In the genomic region with DNA sequence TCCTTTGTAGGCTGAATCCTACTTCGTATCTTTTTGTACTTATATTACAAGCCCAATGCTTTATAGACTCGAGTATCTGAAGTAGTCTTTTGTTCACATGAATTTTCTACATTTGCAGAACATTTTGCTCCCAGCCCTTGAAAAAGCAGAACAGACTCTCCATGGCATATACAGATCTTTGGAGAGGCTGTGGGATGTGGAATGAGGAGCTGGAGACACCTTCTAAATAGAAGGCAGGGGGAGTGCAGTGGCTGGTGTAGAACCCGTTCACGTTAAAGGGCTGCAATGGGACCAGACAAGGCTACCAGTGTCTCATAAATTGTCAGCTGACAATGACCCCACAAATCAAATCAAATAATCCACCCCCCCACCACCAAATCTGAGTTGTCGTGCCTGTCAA, we compare ENCODE assay signal across 35 mouse cellular contexts. TPM values are rescaled to one million over a fixed set of nuclear protein-coding genes. Genes with fewer than 3 reads are reported as not detected.
"Had no signal": no experiment of that assay in that cellular context is flagged by ENCODE, and none has a peak within 500 bp of the region (broad histone marks: within the 10 kb centered on the region; RNA-seq: fewer than 3 reads in every experiment).

No protein-coding gene starts in this region.

- H3K4me1 ChIP-seq: heart, embryonic 13.5 days; heart, embryonic 15.5 days; limb, embryonic 13.5 days; limb, embryonic 15.5 days; liver, embryonic 12.5 days had no signal

- H3K27ac ChIP-seq: heart, adult 2 months; heart, embryonic 13.5 days; heart, embryonic 15.5 days; hindbrain, embryonic 13.5 days; hindbrain, embryonic 15.5 days; hindbrain, postnatal 0 days; kidney, embryonic 15.5 days; kidney, postnatal 0 days; limb, embryonic 13.5 days; limb, embryonic 15.5 days; liver, embryonic 12.5 days had no signal

- DNase-seq: gastrocnemius, postnatal 14 days; gastrocnemius, postnatal 36 days; heart, adult 11 months; heart, adult 2 months; heart, postnatal 14 days; heart, postnatal 36 days; kidney, adult 11 months; kidney, adult 2 months; kidney, adult 9 months; kidney, postnatal 14 days; kidney, postnatal 36 days; left cerebral cortex, postnatal 4 days had no signal

- H3K4me3 ChIP-seq: heart, adult 2 months; heart, embryonic 13.5 days; heart, embryonic 15.5 days; hindbrain, embryonic 13.5 days; hindbrain, embryonic 15.5 days; kidney, embryonic 15.5 days; limb, embryonic 13.5 days; limb, embryonic 15.5 days; liver, embryonic 12.5 days had no signal

RNA-seq across cellular contexts. Expression of a gene that starts 5.8 kb away (rescaled TPM):
- total RNA-seq: gastrocnemius, adult 18-20 months; gastrocnemius, adult 8-10 months; gastrocnemius, postnatal 36 days; heart, postnatal 14 days; heart, postnatal 36 days; hematopoietic stem cell, adult 5-6 weeks; liver, adult 2 months had no signal
- polyA plus RNA-seq: heart, embryonic 13.5 days; heart, embryonic 15.5 days; heart, postnatal 0 days; kidney, postnatal 0 days; limb, embryonic 11.5 days; limb, embryonic 15.5 days; liver, adult 2 months; liver, embryonic 12.5 days had no signal

RNA-seq across cellular contexts. Expression of a gene that starts 36.3 kb away (rescaled TPM):
- total RNA-seq: gastrocnemius, adult 18-20 months; gastrocnemius, adult 8-10 months; gastrocnemius, postnatal 14 days; gastrocnemius, postnatal 36 days; heart, adult 2 months; heart, postnatal 14 days; heart, postnatal 36 days; hematopoietic stem cell, adult 5-6 weeks; layer of hippocampus, adult 18-20 months; layer of hippocampus, postnatal 10 days; layer of hippocampus, postnatal 25 days; left cerebral cortex, adult 18-20 months; left cerebral cortex, postnatal 10 days; left cerebral cortex, postnatal 4 days; liver, adult 2 months had no signal
- polyA plus RNA-seq: gonadal fat pad, adult 2 months; kidney, adult 2 months; limb, embryonic 11.5 days; liver, adult 2 months had no signal

RNA-seq across cellular contexts. Expression of a gene that starts 44.0 kb away (rescaled TPM):
- total RNA-seq: gastrocnemius, adult 18-20 months; gastrocnemius, adult 8-10 months; gastrocnemius, postnatal 14 days; gastrocnemius, postnatal 36 days; heart, adult 2 months; heart, postnatal 14 days; heart, postnatal 36 days; hematopoietic stem cell, adult 5-6 weeks; hindbrain, postnatal 0 days; left cerebral cortex, postnatal 10 days; left cerebral cortex, postnatal 4 days; liver, adult 2 months had no signal
- polyA plus RNA-seq: heart, embryonic 11.5 days; heart, embryonic 13.5 days; heart, embryonic 15.5 days; heart, postnatal 0 days; kidney, adult 2 months; kidney, embryonic 15.5 days; kidney, postnatal 0 days; limb, embryonic 11.5 days; limb, embryonic 13.5 days; liver, adult 2 months; liver, embryonic 12.5 days had no signal

RNA-seq across cellular contexts. Expression of a gene that starts 57.6 kb away (rescaled TPM):
- total RNA-seq: gastrocnemius, postnatal 36 days; heart, adult 2 months; heart, postnatal 14 days; heart, postnatal 36 days; hematopoietic stem cell, adult 5-6 weeks; liver, adult 2 months had no signal
- polyA plus RNA-seq: heart, adult 2 months; heart, embryonic 11.5 days; heart, embryonic 13.5 days; heart, embryonic 15.5 days; heart, postnatal 0 days; liver, adult 2 months; liver, embryonic 12.5 days had no signal
